Mouse (Mus musculus): ENCODE results near the gene Gle1. TPM values are rescaled to one million over a fixed set of nuclear protein-coding genes. Genes with fewer than 3 reads are reported as not detected.
"Not testable (repeated sequence)": the region's sequence is repeated elsewhere in the genome, so short reads cannot be mapped to it uniquely, and the experiment has no call there.

Gle1 gene
- polyA plus RNA-seq (2014; fragmentation: Nextera tagmentation; extraction: Ambion mirVana): 53.5 and 61.5 TPM in 2 replicates

GRCm38 (mm10) chr2:29934906-29935599, at the start of gene Gle1:
Gene Gle1 (plus strand): TSS chr2:29935426.
- ATAC-seq (ENCODE audit: low FRiP score, low TSS enrichment) (peak; percentile 94), DNase-seq (peak; percentile 98)
- Histone ChIP-seq H3K27ac (replicated peaks; ENCODE audit: low read depth, low read length) (peak within 1 kb of the TSS; percentile 83), H3K4me1 (ENCODE audit: control insufficient read depth, insufficient read depth, low read length) (peaks cover 4% of the 10 kb centered on the region), H3K36me3 (ENCODE audit: control insufficient read depth, insufficient read depth, low read length) (peaks cover 44% of the 10 kb centered on the region), H3K4me2 (ENCODE audit: low read length) (peak within 1 kb of the TSS; percentile 70), H3K9ac (replicated peaks; ENCODE audit: low read length) (peak within 1 kb of the TSS; percentile 58), H3K9me3 (ENCODE audit: control insufficient read depth, low read length) (no peaks in the 10 kb centered on the region), H3K27me3 (ENCODE audit: control insufficient read depth, insufficient read depth, low read length) (no peaks in the 10 kb centered on the region), H3K4me3 (replicated peaks; ENCODE audit: low read depth, low read length) (peak within 1 kb of the TSS; percentile 83)
- 3% methylated on average over 44 of the region's 44 CpGs for WGBS

GRCm38 (mm10) chr2:29886659-29887292, 48.5 kb upstream of the Gle1 start:
- not testable (repeated sequence) for H3K9me3 ChIP-seq (ENCODE audit: control insufficient read depth, low read length); ATAC-seq (ENCODE audit: low FRiP score, low TSS enrichment); DNase-seq; H3K36me3 ChIP-seq (ENCODE audit: control insufficient read depth, insufficient read depth, low read length); H3K4me2 ChIP-seq (ENCODE audit: low read length); H3K27me3 ChIP-seq (ENCODE audit: control insufficient read depth, insufficient read depth, low read length); H3K4me3 ChIP-seq (replicated peaks; ENCODE audit: low read depth, low read length); H3K27ac ChIP-seq (replicated peaks; ENCODE audit: low read depth, low read length); H3K9ac ChIP-seq (replicated peaks; ENCODE audit: low read length)
- H3K4me1 ChIP-seq (ENCODE audit: control insufficient read depth, insufficient read depth, low read length): peaks cover 15% of the 10 kb centered on the region
- 86% methylated on average over 9 of the region's 9 CpGs for WGBS

- Histone ChIP-seq H3K4me3 (replicated peaks; ENCODE audit: low read depth, low read length) (peak within 1 kb of the TSS; percentile 99), H3K4me2 (ENCODE audit: low read length) (peak within 1 kb of the TSS; percentile 92), H3K27me3 (ENCODE audit: control insufficient read depth, insufficient read depth, low read length) (no peaks in the 10 kb centered on the region), H3K27ac (replicated peaks; ENCODE audit: low read depth, low read length) (peak within 1 kb of the TSS; percentile 81), H3K9me3 (ENCODE audit: control insufficient read depth, low read length) (no peaks in the 10 kb centered on the region), H3K4me1 (ENCODE audit: control insufficient read depth, insufficient read depth, low read length) (peaks cover 15% of the 10 kb centered on the region), H3K9ac (replicated peaks; ENCODE audit: low read length) (peak within 1 kb of the TSS; percentile 93), H3K36me3 (ENCODE audit: control insufficient read depth, insufficient read depth, low read length) (peaks cover 25% of the 10 kb centered on the region)
- 2% methylated on average over 70 of the region's 70 CpGs for WGBS
- peak; percentile 92 for ATAC-seq (ENCODE audit: low FRiP score, low TSS enrichment)
- peak; percentile 100 for DNase-seq
Measured at GRCm38 (mm10) chr2:29889066-29889944, 45.9 kb upstream of the Gle1 start, which contains the start of gene Odf2. Gene Odf2 (plus strand): TSS chr2:29889221.

DNA sequence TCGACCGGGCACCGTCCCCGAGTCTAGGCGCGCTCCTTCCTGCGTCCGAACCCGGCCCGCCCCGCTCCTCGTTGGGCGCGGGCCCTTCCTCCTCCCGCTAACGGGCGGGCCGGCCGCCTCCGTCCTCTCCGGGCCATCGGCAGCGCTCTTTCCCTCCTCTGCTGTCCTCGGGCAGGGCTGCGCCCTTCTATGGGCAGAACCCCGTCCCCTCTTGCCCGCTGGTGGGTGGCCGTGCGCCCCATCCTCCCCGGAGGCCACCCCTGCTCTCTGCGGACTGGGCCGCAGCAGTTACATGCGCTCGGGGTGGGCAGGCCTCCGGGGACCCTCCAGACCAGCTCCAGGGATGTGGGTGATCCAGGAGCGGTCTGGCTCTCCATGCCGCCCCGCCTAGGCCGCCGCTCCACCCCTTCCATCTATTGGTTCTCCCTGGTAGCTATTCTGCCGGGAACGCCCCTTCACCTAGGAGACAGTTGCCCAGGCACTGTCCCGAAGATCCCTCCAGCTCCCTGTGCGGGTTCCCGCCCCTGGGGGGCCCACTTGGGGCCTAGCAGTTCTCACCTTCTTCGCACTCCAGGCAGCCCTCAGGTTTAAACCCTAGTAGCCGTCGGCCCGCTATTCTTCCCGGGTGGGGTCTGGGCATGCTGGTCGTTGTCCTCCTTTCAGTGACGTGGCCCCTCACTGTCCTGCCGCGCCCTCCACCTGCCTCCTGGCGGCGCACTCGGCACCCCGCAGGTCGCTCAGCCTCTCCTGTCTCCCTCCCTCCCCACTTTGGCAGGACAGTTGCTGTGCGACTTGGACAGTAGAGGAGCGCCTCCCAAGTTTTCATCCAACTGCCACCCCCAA, 45.0 kb upstream of the Gle1 start:
- H3K4me2 ChIP-seq (ENCODE audit: low read length): peak overlapping the region; percentile 92
- peaks cover 15% of the 10 kb centered on the region for H3K4me1 ChIP-seq (ENCODE audit: control insufficient read depth, insufficient read depth, low read length)
- ATAC-seq (ENCODE audit: low FRiP score, low TSS enrichment) (peak; percentile 77), DNase-seq (peak; percentile 83)
- no peaks in the 10 kb centered on the region for H3K9me3 ChIP-seq (ENCODE audit: control insufficient read depth, low read length)
- no peaks in the 10 kb centered on the region for H3K27me3 ChIP-seq (ENCODE audit: control insufficient read depth, insufficient read depth, low read length)
- under 1% methylated on average over 61 of the region's 61 CpGs for WGBS
- H3K4me3 ChIP-seq (replicated peaks; ENCODE audit: low read depth, low read length): peak overlapping the region; percentile 99
- H3K36me3 ChIP-seq (ENCODE audit: control insufficient read depth, insufficient read depth, low read length): peaks cover 33% of the 10 kb centered on the region
- H3K9ac ChIP-seq (replicated peaks; ENCODE audit: low read length): peak overlapping the region; percentile 93
- peak overlapping the region; percentile 81 for H3K27ac ChIP-seq (replicated peaks; ENCODE audit: low read depth, low read length)

- DNase-seq: no peak
- ATAC-seq (ENCODE audit: low FRiP score, low TSS enrichment): no peak
- H3K4me3 ChIP-seq (replicated peaks; ENCODE audit: low read depth, low read length): no peak overlapping the region
- H3K4me1 ChIP-seq (ENCODE audit: control insufficient read depth, insufficient read depth, low read length): peaks cover 15% of the 10 kb centered on the region
- 94% methylated on average over 6 of the region's 6 CpGs for WGBS
- H3K36me3 ChIP-seq (ENCODE audit: control insufficient read depth, insufficient read depth, low read length): peaks cover 46% of the 10 kb centered on the region
- H3K4me2 ChIP-seq (ENCODE audit: low read length): no peak overlapping the region
- H3K9ac ChIP-seq (replicated peaks; ENCODE audit: low read length): no peak overlapping the region
- no peak overlapping the region for H3K27ac ChIP-seq (replicated peaks; ENCODE audit: low read depth, low read length)
- no peaks in the 10 kb centered on the region for H3K9me3 ChIP-seq (ENCODE audit: control insufficient read depth, low read length)
- H3K27me3 ChIP-seq (ENCODE audit: control insufficient read depth, insufficient read depth, low read length): no peaks in the 10 kb centered on the region
Measured at GRCm38 (mm10) chr2:29891773-29892172, 43.5 kb upstream of the Gle1 start.

- Histone ChIP-seq H3K36me3 (ENCODE audit: control insufficient read depth, insufficient read depth, low read length) (peaks cover 89% of the 10 kb centered on the region), H3K27me3 (ENCODE audit: control insufficient read depth, insufficient read depth, low read length) (no peaks in the 10 kb centered on the region), H3K9me3 (ENCODE audit: control insufficient read depth, low read length) (no peaks in the 10 kb centered on the region), H3K4me1 (ENCODE audit: control insufficient read depth, insufficient read depth, low read length) (peaks cover 1% of the 10 kb centered on the region; the same call in 1 of the 2 replicates), H3K4me2 (ENCODE audit: low read length) (no peak overlapping the region), H3K27ac (replicated peaks; ENCODE audit: low read depth, low read length) (no peak overlapping the region), H3K4me3 (replicated peaks; ENCODE audit: low read depth, low read length) (no peak overlapping the region), H3K9ac (replicated peaks; ENCODE audit: low read length) (no peak overlapping the region)
- no peak for DNase-seq
- ATAC-seq (ENCODE audit: low FRiP score, low TSS enrichment): no peak
- 95% methylated on average over 1 of the region's 1 CpGs for WGBS
Measured at GRCm38 (mm10) chr2:29896071-29896470, 39.2 kb upstream of the Gle1 start.

- WGBS: 93% methylated on average over 2 of the region's 2 CpGs
- H3K9me3 ChIP-seq (ENCODE audit: control insufficient read depth, low read length): no peaks in the 10 kb centered on the region
- H3K36me3 ChIP-seq (ENCODE audit: control insufficient read depth, insufficient read depth, low read length): peaks cover 95% of the 10 kb centered on the region
Measured at GRCm38 (mm10) chr2:29897366-29897765, 37.9 kb upstream of the Gle1 start.

GRCm38 (mm10) chr2:29898081-29898480, 37.1 kb upstream of the Gle1 start:
- H3K9ac ChIP-seq (replicated peaks; ENCODE audit: low read length): no peak overlapping the region
- H3K4me3 ChIP-seq (replicated peaks; ENCODE audit: low read depth, low read length): no peak overlapping the region
- WGBS: 84% methylated on average over 1 of the region's 1 CpGs
- peaks cover 95% of the 10 kb centered on the region for H3K36me3 ChIP-seq (ENCODE audit: control insufficient read depth, insufficient read depth, low read length)
- no peak overlapping the region for H3K4me2 ChIP-seq (ENCODE audit: low read length)
- no peak overlapping the region for H3K27ac ChIP-seq (replicated peaks; ENCODE audit: low read depth, low read length)
- H3K9me3 ChIP-seq (ENCODE audit: control insufficient read depth, low read length): no peaks in the 10 kb centered on the region
- no peaks in the 10 kb centered on the region for H3K27me3 ChIP-seq (ENCODE audit: control insufficient read depth, insufficient read depth, low read length)
- ATAC-seq (ENCODE audit: low FRiP score, low TSS enrichment) (no peak), DNase-seq (no peak)
- H3K4me1 ChIP-seq (ENCODE audit: control insufficient read depth, insufficient read depth, low read length): no peaks in the 10 kb centered on the region

More at GRCm38 (mm10) chr2:29897366-29897765, 37.9 kb upstream of the Gle1 start:
- DNase-seq (no peak), ATAC-seq (ENCODE audit: low FRiP score, low TSS enrichment) (no peak)
- no peak overlapping the region for H3K4me3 ChIP-seq (replicated peaks; ENCODE audit: low read depth, low read length)
- H3K4me2 ChIP-seq (ENCODE audit: low read length): no peak overlapping the region
- no peak overlapping the region for H3K27ac ChIP-seq (replicated peaks; ENCODE audit: low read depth, low read length)
- no peak overlapping the region for H3K9ac ChIP-seq (replicated peaks; ENCODE audit: low read length)
- no peaks in the 10 kb centered on the region for H3K4me1 ChIP-seq (ENCODE audit: control insufficient read depth, insufficient read depth, low read length)
- H3K27me3 ChIP-seq (ENCODE audit: control insufficient read depth, insufficient read depth, low read length): no peaks in the 10 kb centered on the region
